Mouse (Mus musculus): ENCODE measurements around the gene Ciao1.

DNA sequence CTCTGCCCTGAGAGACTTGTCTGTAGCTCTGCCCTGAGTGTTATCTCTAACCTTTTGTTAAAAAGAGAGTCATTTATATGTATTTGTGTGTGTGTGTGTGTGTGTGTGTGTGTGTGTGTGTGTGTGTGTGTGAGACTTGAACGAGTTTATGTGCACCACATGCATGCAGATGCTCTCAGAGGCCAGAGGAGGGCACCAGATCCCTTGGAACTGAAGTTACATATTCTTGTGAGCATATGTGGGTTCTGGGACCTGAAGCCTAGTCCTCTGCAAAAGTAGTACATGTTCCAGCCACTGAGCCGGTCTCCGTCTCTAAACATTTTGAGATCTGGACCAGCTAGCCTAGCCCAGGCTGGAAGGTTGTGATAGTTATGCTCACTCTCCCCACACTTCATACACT, 22.4 kb downstream of the Ciao1 start:
- TF ChIP-seq CTCF (IDR thresholded peaks at IDR 0.05; ENCODE audit: low read depth), result peak; percentile 31; the same call in 1 of the 2 replicates
- no peak for TF ChIP-seq EP300 (IDR thresholded peaks at IDR 0.05; ENCODE audit: low read depth)
